Mouse (Mus musculus) midbrain, postnatal 0 days (tissue): ENCODE data around the gene Foxg1. TPM values are rescaled to one million over a fixed set of nuclear protein-coding genes. Genes with fewer than 3 reads are reported as not detected.
A peak's percentile ranks its signal among the peaks of the same experiment; 100 is the strongest.

ENCODE experiments used
- ATAC-seq: fragments of 200-750 bp; cut with Nextera tagmentation; 2 replicates; pipeline ENCODE4 v1.8.0; 2017; ENCODE audit warnings: moderate number of reproducible peaks, mild to moderate bottlenecking, moderate TSS enrichment, moderate library complexity; ENCODE audit not compliant: low FRiP score
- DNase-seq: peaks from one replicate; pipeline ENCODE4 v3.0.0-alpha.2; 2015; ENCODE audit warnings: low spot score
- H3K27ac ChIP-seq: fragments of 300-500 bp; sonication (generic); 2 replicates; pipeline ENCODE4 v1.5.1; 2014; ENCODE audit warnings: low read depth, mild to moderate bottlenecking, low read length, mixed read lengths
- H3K27me3 ChIP-seq: fragments of 300-500 bp; sonication (generic); 2 replicates; pipeline ENCODE4 v1.6.1; 2014; ENCODE audit warnings: low read length, control low read depth, mixed read lengths; ENCODE audit not compliant: insufficient read depth
- H3K36me3 ChIP-seq: fragments of 300-500 bp; sonication (generic); 2 replicates; pipeline ENCODE4 v1.6.1; 2014; ENCODE audit warnings: low read length, control low read depth, mixed read lengths; ENCODE audit not compliant: insufficient read depth
- H3K4me1 ChIP-seq: fragments of 300-500 bp; sonication (generic); 2 replicates; pipeline ENCODE4 v1.6.1; 2014; ENCODE audit warnings: mild to moderate bottlenecking, control low read depth, antibody characterized with exemption, low read length, mixed read lengths; ENCODE audit not compliant: insufficient read depth
- H3K4me2 ChIP-seq: fragments of 300-500 bp; sonication (generic); 2 replicates; pipeline ENCODE4 v1.6.1; 2014; ENCODE audit warnings: low read depth, mild to moderate bottlenecking, low read length, mixed read lengths; ENCODE audit not compliant: poor library complexity, severe bottlenecking
- H3K4me3 ChIP-seq: fragments of 300-500 bp; sonication (generic); 2 replicates; pipeline ENCODE4 v1.5.1; 2014; ENCODE audit warnings: low read depth, mild to moderate bottlenecking, low read length, moderate library complexity
- H3K9ac ChIP-seq: fragments of 300-500 bp; sonication (generic); replicated peaks from 2 replicates; pipeline ENCODE4 v1.6.1; 2014; ENCODE audit warnings: mild to moderate bottlenecking, low read length, moderate library complexity, mixed read lengths; ENCODE audit not compliant: poor library complexity, severe bottlenecking
- H3K9me3 ChIP-seq: fragments of 300-500 bp; sonication (generic); 2 replicates; pipeline ENCODE4 v1.6.1; 2016; ENCODE audit warnings: low read length, control low read depth
- CTCF ChIP-seq: IDR thresholded peaks from 2 replicates; pipeline ENCODE4 v1.5.1; 2016; ENCODE audit warnings: antibody characterized with exemption, mild to moderate bottlenecking
- WGBS: fragments of 180-500 bp; shearing (Covaris S2); extraction: QIAGEN DNeasy Blood & Tissue Kit; methylation state at CpG from one replicate; pipeline ENCODE4 v1.1.7; 2014; 5-methylcytosine and 5-hydroxymethylcytosine counted together
- polyA plus RNA-seq: library from polyadenylated mRNA; unstranded; fragments of >200 nt; fragmentation: Nextera tagmentation; extraction: Ambion mirVana; gene quantifications from 2 replicates; pipeline ENCODE4 v1.2.1, GENCODE M21; 2015
- total RNA-seq: library from RNA; depleted of rRNA; stranded (reverse); fragments of >200 nt; gene quantifications from 2 replicates; pipeline ENCODE4 v1.2.3, GENCODE M21; 2014

Gene Foxg1
- total and polyA plus RNA-seq, 2 experiments from 2014 or later: 0.77 to 1.4 TPM

DNA sequence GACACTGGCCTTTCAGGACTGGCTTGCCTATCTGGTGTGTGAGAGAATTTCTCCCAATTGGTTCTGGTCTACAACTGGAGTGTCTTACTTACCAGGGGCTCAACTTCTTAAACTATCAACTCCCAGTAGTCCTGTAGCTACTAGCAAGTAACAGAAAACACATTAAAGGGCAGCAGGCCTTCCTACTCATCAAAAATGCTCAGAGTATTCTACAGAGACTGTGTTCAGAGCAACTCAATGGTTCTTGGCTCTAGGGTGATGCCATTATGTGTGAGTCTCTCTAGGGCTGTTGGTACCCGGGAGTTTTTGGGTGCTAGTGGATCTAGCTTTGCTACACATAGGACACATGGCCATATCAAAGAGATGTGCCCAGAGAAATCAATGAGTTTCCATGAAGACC is 3.5 kb upstream of the Foxg1 start:
- H3K4me3 ChIP-seq: no peak overlapping the region
- WGBS: 9% methylated on average over 1 of the region's 1 CpGs
- H3K4me1 ChIP-seq: no peaks in the 10 kb centered on the region
- TF ChIP-seq CTCF: no peak
- ATAC-seq (no peak), DNase-seq (no peak)
- H3K27ac ChIP-seq: no peak overlapping the region
- no peaks in the 10 kb centered on the region for H3K36me3 ChIP-seq
- no peak overlapping the region for H3K9ac ChIP-seq
- H3K9me3 ChIP-seq: no peaks in the 10 kb centered on the region
- H3K4me2 ChIP-seq: no peak overlapping the region
- H3K27me3 ChIP-seq: peaks cover 71% of the 10 kb centered on the region

DNA sequence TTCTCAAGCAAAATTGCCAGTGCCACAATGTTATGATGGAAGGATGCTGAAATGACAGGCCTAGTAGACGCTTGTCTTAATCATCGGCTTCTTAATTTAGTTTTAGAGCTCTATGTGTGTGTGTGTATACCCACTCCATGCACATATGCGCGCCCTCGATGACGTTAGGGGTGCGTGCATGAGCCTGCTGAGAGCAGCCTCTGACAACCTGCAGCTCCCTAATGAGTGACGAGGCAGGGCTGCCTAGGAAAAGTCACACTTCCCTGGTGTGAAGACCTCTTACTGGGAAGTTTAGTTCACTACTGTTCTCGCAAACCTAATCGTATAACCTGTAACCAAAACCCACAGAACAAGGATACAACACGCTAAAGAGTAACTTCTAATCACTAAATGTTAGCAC is 3.0 kb upstream of the Foxg1 start:
- ATAC-seq (no peak), DNase-seq (no peak)
- Histone ChIP-seq H3K27ac (no peak overlapping the region), H3K36me3 (no peaks in the 10 kb centered on the region), H3K9ac (no peak overlapping the region), H3K27me3 (peaks cover 71% of the 10 kb centered on the region), H3K4me3 (no peak overlapping the region), H3K4me1 (no peaks in the 10 kb centered on the region), H3K4me2 (no peak overlapping the region), H3K9me3 (no peaks in the 10 kb centered on the region)
- 6% methylated on average over 11 of the region's 11 CpGs for WGBS
- no peak for TF ChIP-seq CTCF

DNA sequence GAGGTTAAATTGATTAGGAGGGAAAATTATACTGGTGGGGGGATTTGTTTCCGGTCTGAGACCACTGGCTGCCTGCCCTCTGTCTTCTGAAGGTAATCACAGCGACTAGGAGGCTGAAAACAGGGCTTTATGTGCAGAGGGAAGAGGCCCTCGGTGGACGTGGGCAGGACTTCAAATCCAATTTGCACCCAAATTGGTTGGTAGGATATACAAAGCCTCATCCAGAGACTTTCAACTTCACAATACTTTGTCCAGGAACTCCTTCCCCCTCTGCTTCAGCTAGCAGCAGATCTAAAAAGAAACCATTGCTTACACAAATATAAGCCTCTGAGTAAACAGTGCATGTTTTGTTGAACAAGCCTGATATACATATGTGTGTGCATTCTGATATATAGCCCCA is 2.0 kb upstream of the Foxg1 start:
- Histone ChIP-seq H3K9me3 (no peaks in the 10 kb centered on the region), H3K4me2 (no peak overlapping the region), H3K36me3 (no peaks in the 10 kb centered on the region), H3K27ac (no peak overlapping the region), H3K4me3 (no peak overlapping the region), H3K9ac (no peak overlapping the region), H3K4me1 (no peaks in the 10 kb centered on the region), H3K27me3 (peaks cover 79% of the 10 kb centered on the region)
- ATAC-seq: no peak
- no peak for TF ChIP-seq CTCF
- under 1% methylated on average over 4 of the region's 4 CpGs for WGBS
- DNase-seq: no peak

DNA sequence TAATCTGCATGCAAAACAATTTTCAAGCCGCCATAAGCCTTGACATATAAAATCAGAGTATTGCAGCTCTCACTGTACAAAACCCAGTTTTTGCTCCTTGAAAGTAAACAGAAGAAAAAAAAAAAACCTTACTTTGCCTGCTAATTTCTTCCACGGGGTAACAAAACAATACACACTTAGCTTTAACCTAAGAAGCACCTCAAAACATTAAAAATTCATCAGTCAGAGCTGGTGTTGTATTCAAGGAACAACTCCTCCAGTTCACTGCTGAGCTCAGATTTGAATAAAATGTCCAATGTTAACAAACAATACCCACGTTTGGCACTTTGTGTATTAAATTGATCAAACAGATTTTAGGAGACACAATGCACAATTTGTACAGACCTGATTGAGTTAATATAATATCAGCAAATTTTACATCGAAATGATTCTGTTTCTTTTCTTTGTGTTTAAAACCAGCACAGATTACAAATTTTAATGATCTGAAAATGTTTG is 1.4 kb upstream of the Foxg1 start:
- 4% methylated on average over 4 of the region's 4 CpGs for WGBS

DNA sequence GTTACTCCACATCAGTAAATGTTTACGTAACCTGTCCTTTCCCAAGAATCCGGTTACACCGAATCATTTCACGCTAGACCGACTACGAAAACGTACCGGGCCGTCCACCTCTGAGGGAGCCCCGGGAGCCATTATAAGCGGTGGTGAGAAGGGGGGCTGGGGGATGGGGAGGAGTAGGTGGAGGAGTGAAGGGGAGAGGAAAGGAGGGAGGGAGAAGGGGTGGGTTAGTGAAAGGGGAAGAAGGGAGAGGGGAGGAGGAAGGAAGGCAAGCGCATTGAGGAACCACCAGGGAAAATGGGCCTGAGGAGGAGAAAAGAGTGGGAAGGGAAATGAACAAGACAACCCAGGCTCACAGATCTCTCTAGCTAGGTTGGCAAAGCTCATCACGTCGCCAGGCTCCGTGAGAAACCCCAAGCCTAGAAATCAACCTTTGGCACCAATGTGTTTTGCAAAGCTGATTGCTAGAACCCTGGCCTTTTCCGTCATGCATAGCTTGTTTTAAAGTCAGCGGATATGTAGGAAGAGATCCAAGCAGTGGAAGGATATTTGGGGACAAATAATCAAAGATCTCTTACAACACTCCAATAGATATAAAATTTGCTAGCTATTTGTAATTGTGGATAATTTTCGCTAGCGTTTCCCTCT is 617 bp upstream of the Foxg1 start:
- no peak overlapping the region for H3K27ac ChIP-seq
- peaks cover 72% of the 10 kb centered on the region for H3K27me3 ChIP-seq
- H3K4me3 ChIP-seq: no peak overlapping the region
- ATAC-seq (no peak), DNase-seq (no peak)
- H3K36me3 ChIP-seq: no peaks in the 10 kb centered on the region
- no peaks in the 10 kb centered on the region for H3K9me3 ChIP-seq
- H3K4me2 ChIP-seq: no peak overlapping the region
- under 1% methylated on average over 19 of the region's 19 CpGs for WGBS
- TF ChIP-seq CTCF: no peak
- H3K9ac ChIP-seq: no peak overlapping the region
- H3K4me1 ChIP-seq: no peaks in the 10 kb centered on the region

More for the DNA sequence above, 1.4 kb upstream of the Foxg1 start:
- Histone ChIP-seq H3K27me3 (peaks cover 79% of the 10 kb centered on the region), H3K9me3 (no peaks in the 10 kb centered on the region), H3K4me1 (no peaks in the 10 kb centered on the region), H3K9ac (no peak overlapping the region), H3K27ac (no peak overlapping the region), H3K4me2 (no peak overlapping the region), H3K36me3 (no peaks in the 10 kb centered on the region), H3K4me3 (no peak overlapping the region)
- no peak for TF ChIP-seq CTCF
- DNase-seq (no peak), ATAC-seq (no peak)

DNA sequence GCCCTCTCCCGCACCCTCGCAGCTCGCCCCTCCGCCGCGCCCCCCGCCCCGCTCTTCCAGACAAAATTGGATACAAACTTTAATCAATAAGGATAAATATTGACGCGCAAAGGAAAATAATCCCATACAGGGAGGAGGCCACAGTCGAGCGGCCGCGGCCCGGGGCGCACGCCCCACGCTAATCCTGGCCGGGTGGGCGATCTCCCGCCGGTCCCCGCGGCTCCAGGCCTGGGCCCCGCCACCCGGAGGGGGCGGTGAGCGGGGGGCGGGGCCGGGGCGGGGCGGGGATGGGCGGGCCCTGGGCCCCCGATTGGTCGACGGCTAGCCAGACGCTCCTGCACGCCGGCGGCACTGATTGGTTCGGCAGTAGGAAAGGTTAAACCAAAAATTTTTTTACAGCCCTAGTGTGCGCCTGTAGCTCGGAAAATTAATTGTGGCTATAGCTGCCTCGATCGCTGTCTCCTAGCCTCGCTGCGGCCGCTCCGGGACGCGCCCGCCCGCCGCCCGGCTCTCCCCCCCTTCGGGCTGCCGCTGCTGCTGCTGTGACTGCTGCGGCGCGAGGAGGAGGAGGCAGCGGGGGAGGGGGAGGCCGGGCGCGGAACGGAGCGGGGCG is 1.2 kb downstream of the Foxg1 start:
- H3K9ac ChIP-seq: no peak overlapping the region
- TF ChIP-seq CTCF: no peak
- no peaks in the 10 kb centered on the region for H3K4me1 ChIP-seq
- H3K4me2 ChIP-seq: peak overlapping the region; percentile 12; the same call in 1 of the 2 replicates
- H3K4me3 ChIP-seq: peak overlapping the region; percentile 12; the same call in 1 of the 2 replicates
- no peak overlapping the region for H3K27ac ChIP-seq
- under 1% methylated on average over 47 of the region's 67 CpGs for WGBS
- no peak for DNase-seq
- H3K27me3 ChIP-seq: peaks cover 63% of the 10 kb centered on the region
- no peaks in the 10 kb centered on the region for H3K9me3 ChIP-seq
- ATAC-seq: no peak
- H3K36me3 ChIP-seq: no peaks in the 10 kb centered on the region
